Mouse (Mus musculus): ENCODE results near the gene Iqcd. TPM values are rescaled to one million over a fixed set of nuclear protein-coding genes. Genes with fewer than 3 reads are reported as not detected.

The Iqcd gene
- total RNA-seq, 2 experiments from 2014 or later = 0.15 TPM; not detected in 1

DNA sequence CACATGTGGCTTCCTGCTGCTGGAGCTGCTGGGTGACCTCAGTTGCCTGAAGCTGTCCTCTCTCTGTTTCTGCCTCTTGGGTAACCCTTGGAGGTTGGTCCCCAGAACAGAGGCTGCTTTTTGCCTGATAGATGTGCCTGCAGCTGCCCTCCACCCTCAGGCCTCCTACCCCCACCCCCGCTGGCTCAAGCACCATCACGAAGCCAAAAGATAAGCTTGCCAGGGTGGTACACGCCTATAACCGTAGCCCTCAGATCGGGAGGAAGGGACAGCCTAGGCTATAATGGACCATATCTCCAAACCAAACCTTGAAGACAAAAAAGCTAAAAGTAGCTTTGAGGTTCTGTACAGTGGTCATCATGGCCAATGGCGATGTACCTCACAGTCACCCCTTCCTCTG, 10.8 kb downstream of the Iqcd start:
- DNase-seq = no peak
- intact Hi-C loops (cut with DNase I) = no loop called here

DNA sequence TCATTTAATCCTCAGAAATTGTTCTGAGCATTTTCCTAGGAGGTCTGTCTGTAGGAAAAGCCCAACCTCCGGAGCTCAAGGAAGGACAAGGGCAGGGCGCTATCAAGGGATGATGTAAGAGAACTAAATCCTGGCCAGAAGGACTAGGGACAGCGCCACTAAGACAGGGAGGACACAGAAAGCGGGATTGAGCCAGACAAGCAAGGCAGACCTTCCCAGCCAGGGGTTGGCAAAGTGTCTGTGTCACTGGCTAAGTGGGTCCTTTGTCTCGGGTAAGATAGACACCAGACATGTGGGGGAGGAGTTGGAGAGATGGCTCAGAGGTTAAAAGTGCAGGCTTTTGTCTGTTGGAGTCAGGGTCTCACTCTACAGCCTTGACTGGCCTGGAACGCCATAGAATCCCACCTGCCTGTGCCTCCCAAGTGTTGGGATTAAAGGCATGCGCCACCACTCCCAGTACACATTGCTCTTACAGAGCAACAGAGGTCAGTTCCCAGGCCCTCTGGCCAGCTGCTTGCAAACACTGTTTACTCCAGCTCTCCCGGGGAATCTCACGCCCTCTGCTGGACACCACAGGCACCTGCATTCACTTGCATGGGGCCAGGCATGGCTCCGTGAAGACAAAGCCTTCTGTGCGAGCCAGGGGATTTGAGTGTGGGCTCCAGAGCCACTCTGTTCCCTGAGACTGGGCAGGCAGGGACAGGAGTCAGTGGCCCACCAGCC, 12.3 kb downstream of the Iqcd start:
- DNase-seq = no peak
- intact Hi-C loops (cut with DNase I) = no loop called here

DNA sequence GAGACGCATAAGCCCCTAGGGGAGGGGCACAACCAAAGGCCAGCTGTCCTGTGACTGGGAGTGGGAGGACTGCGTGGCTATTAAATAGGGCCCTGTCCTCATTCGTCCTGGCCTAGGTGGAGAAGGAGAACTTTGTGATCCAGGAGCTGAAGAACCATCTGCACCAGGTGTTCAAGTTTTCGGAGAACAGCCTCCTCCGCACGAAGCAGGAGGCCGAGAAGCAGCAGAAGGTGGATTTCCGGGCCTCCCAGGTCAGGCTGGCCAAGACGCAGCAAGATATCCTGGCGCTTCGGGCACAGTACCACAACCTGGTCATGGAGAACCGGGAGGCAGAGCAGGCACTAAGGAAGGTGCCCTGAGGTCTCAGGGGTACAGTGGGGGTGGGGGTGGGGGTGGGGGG, 13.4 kb downstream of the Iqcd start:
- no peak for DNase-seq
- intact Hi-C loops (cut with DNase I) = no loop called here

DNA sequence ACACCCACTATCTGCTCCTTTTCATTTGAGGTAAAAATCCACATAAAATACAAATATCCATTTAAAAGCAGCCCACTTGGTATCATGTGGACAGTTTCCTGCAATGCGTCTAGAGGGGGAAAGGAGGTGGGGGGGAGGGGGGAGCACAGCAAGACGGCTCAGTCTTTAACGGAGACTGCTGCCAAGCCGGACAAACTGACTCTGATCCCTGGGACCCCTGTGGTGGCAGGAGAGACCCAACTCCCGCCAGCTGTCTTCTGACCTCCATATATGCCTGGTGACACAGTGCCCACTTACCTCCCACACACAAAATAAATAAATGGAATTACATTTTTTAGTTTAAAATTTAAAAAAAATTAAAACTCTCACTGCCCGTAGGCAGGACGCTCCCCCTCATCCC, 14.7 kb downstream of the Iqcd start:
- intact Hi-C loops (cut with DNase I) = no loop called here
- no peak for DNase-seq

DNA sequence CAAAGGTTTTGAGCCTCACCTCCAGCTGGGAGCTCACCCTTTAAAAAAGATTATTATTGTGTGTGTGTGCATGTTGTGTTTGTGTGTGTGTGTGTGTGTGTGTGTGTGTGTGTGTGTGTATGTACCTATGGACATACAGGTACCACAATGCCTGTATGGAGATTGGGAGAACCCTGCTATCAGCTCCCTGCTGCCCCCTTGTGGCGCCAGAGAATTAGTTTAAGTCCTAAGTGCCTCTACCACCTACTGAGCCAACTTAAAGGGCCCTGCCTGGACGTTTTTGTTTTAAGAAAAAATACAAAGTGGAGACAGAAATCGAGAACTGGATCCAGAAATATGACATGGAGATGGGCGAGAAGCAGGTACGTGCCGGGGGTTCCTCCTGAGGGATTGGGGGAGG, 16.0 kb downstream of the Iqcd start:
- intact Hi-C loops (cut with DNase I) = loop anchor here (2.0 to 5.0 kb wide), 2 partner anchors 83 to 100 kb away; no protein-coding TSS in a partner anchor
- DNase-seq = peak; percentile 77 to 82

DNA sequence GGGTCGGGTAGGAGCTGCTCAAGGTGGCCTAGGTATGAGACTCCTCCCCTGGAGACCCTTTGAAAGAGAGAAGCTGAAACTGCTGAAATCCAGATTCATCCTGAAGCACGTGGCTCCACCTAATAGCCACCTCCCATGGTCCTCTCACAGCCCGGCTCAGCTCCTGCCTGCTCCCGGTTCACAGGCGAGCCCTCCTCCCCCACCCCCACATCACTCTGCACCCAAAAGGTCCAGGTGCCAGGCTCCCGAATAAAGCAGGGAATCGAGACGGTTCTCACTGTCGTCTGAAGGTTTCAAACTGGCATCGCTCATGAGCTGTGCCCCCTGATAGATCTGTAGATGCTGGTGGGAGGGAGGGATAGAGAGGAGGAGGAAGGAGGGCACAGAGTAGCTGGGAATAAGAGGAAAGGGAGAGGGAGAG, 16.4 kb downstream of the Iqcd start:
- no peak for DNase-seq
- intact Hi-C loops (cut with DNase I) = loop anchor here (2.0 to 5.0 kb wide), 2 partner anchors 83 to 100 kb away; no protein-coding TSS in a partner anchor

DNA sequence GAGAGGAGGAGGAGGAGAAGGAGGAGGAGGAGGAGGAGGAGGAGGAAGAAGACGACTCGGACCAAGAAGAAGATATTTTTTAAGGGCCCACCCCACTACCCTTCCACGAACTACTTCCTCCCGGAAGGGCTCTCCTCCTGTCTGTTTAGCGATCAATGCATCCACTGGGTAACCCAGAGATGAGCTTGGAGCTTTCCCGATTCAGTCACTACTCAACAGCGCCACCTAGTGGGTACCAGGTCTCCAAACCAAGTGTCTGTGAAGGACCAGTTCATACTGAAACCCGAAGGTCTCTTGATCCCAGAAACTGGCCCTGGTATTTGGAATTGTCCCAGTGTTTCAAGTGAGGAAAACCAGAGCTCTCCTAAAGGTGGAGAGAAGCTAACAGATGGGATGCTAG, 16.9 kb downstream of the Iqcd start:
- intact Hi-C loops (cut with DNase I) = loop anchor here (2.0 to 5.0 kb wide), 2 partner anchors 83 to 101 kb away; no protein-coding TSS in a partner anchor
- DNase-seq = peak; percentile 72 to 87

DNA sequence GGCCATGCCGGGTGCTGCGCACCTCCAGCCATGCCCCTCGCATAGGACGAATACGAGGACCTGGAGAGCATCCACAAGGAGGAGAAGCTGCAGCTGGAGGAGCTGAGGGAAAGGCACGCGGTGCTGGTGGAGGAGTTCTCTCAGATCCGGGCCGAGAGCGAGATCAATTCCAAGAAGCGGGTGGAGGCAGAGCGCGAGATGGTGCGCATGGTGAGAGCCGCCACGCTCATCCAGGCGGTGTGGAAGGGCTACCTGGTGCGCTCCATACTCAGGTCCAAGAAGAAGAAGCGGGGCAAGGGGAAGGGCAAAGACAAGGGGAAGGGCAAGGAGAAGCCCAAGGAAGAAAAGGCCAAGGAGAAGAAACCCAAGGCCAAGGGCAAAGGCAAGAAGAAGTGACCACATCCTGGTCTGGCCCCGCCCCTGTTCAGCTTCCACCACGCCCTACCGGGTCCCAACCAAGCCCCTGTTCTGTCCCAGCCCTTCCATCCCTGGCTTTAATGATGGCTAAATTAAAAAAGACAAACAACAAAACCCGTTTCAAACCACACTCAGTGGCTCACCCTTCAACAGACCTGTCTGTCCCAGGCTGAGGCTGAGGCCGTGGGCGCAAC, 17.9 kb downstream of the Iqcd start:
- intact Hi-C loops (cut with DNase I) = loop anchor here (5.0 kb wide), 1 partner anchor 84 kb away; no protein-coding TSS in a partner anchor
- no peak for DNase-seq

DNA sequence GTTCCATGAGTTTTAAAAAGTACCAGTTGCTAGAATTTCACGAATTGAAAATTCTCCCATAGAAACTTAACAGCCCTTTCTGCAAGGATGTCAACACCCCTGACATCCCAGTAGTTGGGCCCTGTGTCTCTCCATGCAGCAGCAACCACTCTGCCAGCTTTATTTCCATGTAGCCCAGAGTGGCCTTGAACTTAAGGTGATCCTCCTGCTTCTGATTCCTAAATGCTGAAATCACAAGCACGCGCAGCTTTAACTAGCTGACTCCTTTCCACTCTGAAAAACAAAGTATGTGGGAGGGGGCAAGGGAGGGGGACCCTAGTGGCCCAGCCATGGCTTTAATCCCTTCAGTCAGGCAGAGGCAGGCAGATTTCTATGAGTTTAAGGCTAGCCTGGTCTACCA, 18.5 kb downstream of the Iqcd start:
- intact Hi-C loops (cut with DNase I) = loop anchor here (5.0 kb wide), 1 partner anchor 85 kb away; no protein-coding TSS in a partner anchor

DNA sequence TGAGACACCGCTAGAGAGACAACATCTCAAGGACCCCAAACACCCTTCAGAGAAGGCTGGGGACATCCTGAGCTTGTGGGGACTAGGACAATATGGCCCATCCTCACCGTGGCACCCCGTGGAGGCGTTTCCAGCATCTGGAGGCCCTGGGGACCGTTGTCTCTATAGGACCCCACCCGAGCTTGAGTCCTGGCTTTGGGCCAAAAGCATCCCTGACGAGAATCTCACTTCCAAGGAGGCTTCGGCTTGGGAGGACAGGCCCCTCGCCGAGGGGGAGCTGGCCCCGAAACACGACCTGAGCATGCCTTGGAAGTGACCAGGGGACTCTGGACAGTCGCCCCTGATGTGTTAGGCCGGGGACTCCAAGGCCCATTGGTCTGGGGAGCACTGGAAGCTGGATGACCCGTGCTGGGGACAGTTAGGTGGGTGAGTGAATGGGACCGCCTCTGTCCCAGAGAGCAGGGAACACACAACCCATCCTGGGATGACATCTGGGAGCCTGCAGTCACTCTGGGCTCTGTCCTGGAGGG, 20.5 kb downstream of the Iqcd start:
- no peak for DNase-seq
- intact Hi-C loops (cut with DNase I) = loop anchor here (5.0 kb wide), 1 partner anchor 87 kb away; no protein-coding TSS in a partner anchor

More for the DNA sequence above, 18.5 kb downstream of the Iqcd start:
- DNase-seq = no peak

DNA sequence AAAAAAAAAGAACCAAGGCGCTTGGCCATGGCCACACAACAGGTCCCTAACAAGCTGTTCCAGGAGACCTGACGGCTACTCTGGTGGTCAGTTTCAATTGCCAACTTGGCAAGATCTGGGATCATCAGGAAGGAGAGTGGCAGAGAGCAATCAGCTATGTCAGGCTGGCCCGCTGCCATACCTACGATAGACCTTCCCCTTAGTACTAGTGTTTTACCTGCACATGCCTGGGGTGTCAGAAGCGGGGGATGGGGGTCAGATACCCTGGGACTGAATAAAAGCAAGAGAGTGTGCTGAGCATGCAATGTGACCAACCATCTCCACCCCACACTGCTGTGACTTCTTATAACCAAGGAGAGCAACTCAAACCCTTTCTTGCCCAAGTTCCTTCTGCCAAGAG, 22.1 kb downstream of the Iqcd start:
- intact Hi-C loops (cut with DNase I) = no loop called here
- DNase-seq = no peak

DNA sequence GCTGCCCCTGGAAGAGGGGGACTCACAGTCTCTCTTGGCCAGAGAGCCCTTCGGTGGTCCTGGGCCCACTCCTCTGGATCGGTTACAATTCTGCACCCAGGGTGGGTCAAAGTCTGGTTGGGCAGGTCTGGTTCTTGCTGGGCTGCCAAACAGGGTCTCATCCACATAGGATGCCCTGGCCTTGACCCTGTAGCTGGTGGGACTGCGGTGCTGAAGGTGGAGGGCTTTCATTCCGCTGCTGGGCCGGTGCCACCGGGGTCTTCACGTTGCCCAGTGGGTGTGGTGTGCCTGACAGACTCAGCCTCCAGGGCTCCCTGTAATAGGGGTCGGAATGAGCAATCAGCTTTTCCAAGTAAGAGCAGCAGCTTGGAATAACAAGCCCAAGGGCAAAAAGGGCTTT, 22.6 kb downstream of the Iqcd start:
- intact Hi-C loops (cut with DNase I) = no loop called here
- no peak for DNase-seq

DNA sequence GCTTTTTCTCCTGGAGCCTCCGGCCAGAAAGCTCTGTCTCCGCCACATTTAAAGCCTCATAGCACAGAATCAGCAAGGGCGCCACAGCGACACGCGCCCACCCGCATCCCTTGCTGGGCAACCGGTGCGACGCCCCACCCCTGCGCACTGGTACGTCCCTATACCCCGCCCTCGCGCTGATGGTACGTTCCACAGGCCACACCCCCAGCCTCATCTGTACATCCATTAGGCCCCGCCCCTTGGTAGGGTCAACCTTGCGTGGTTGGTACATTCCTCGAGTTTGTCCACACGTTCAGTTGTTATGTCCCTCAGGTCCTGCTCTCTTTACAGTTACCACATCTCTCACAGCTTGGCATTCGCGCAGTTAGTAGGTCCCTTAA, 23.6 kb downstream of the Iqcd start, which contains the start of the genes Rita1 and Ddx54:
TSS of gene Rita1 (minus strand) at position 148 of the 380 bp plus-strand sequence.
TSS of gene Ddx54 (plus strand) at position 298 of the 380 bp plus-strand sequence.
- intact Hi-C loops (cut with DNase I) = no loop called here

DNA sequence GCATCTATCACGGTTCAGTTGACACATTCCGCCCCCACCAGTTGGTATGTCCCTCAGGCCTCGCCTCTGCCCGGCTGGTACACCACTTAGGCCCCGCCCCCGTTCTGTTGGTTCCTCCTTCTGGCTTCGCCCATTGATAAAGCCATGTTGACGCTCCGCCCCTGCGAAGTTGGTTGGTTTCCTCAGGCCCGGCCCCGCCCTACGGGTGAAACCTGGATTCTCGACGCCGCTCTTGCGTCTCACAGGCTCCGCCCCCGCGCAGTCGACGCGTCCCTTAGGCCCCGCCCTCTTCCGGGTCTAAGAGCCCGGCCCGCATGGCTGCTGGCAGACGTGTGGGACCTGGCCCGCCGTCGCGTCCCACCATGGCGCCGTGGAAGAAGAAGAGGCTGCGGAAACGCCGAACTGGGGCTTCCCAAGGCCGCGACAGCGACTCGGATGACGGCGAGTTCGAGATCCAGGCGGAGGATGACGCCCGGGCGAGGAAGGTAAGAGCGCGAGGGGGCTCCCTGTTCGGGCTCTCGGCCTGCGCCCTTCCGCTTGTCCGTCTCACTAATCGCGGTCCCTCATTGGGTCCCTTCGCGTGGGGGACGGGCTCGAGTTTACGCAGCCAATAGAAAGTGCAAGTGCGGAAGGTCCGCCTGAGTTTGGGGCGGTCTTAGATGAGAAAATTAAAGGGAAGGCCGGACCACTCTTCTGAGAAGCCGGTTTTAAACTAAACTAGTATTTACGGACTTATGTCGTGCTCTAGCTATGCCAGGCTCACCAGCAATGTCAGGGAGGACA, 24.2 kb downstream of the Iqcd start:
- DNase-seq = peak; percentile 99 to 100

More for the DNA sequence above, 23.6 kb downstream of the Iqcd start, which contains the start of the genes Rita1 and Ddx54:
- DNase-seq = peak; percentile 95 to 98

DNA sequence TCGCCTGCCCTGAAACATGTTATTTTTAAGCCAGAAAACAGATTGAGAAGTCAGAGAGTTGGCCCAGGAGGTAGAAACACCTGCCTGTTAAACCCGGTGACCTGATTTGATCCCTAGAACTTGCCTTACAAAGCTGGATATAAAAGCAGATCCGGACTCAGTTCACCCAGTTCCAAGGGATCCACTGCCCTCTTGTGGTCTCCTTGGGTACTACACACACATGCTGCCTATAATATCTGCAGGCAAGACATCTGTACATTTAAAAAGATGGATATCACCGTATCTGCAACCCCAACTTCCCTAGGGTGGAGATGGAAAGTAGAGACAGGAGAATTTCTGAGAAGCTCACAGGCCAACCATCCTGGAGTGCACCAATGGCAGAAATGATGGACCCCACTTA, 27.1 kb downstream of the Iqcd start:
- DNase-seq = no peak
- intact Hi-C loops (cut with DNase I) = no loop called here

More for the DNA sequence above, 24.2 kb downstream of the Iqcd start:
- intact Hi-C loops (cut with DNase I) = no loop called here

DNA sequence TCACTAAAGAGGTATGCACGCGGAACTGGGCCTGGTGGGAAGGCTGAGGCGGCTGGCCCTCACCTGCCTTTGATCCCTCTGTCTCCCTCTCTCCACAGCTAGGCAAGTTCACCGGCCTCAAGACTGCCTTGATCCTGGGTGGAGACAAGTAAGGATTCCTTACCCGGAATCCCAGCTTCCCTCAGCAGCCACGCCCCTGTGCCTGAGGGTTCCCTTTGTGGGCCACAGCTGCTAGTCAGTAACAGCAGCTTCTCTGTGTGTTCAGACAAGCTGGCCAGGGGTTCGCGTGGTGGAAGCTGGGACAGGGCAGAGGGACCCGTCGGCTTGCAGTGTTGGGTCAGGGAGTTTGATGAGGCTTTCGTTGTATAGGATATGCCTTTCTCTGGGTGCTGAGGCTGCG, 30.0 kb downstream of the Iqcd start:
- intact Hi-C loops (cut with DNase I) = loop anchor here (1.0 kb wide), 1 partner anchor 55 kb away; no protein-coding TSS in a partner anchor
- no peak for DNase-seq

DNA sequence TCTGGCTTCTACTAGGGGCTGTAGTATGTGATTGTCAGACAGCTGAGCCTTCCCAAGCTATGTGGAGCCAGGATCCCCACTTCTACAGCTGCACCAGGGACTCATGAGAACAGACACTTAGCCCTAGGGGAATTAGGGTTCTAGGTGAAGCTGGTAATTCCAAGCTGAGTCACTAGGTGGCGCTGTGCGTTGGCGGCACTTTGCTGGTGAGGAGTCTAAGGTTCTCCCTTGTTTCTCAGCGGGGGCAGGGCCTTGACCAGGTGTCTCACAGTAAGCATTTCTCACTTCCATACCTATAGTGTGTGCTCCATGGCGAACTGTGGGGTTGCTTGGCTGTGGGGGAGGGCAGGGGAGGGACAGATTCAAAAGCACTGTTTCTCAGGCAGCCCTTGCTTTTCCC, 30.4 kb downstream of the Iqcd start:
- intact Hi-C loops (cut with DNase I) = loop anchor here (1.0 kb wide), 1 partner anchor 54 kb away; no protein-coding TSS in a partner anchor
- no peak for DNase-seq

DNA sequence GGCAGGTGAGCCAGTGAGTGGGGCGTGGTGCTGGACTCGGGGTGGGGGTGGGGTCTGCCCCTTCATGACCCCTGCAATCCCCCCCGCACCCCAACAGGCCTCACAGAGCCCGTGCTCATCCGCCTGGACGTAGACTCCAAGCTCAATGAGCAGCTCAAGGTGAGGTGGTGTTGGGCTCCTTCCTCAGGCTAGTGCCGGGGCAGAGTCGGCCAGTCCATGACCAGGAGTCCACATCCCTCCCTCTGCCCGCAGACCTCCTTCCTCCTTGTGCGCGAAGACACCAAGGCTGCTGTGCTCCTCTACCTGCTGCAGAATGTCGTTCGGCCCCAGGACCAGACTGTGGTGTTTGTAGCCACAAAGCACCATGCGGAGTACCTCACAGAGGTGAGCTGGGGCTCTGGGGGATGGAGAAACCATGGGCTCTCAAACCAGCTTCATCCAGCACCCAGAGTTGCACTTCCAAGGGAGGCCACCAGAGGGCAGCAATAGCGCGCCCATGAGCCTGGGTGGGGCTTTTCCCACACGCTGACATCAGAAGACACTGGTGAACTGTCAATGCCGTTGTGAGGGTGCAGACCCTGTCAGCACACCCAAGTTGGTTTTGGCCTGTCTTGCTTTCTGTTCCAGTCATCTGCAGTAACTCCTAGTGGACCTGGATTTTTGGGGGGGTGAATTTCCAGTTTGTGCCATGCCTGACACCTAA, 31.7 kb downstream of the Iqcd start:
- intact Hi-C loops (cut with DNase I) = loop anchor here (1.0 kb wide), 1 partner anchor 95 kb away; no protein-coding TSS in a partner anchor
- DNase-seq = peak; percentile 75 to 79

DNA sequence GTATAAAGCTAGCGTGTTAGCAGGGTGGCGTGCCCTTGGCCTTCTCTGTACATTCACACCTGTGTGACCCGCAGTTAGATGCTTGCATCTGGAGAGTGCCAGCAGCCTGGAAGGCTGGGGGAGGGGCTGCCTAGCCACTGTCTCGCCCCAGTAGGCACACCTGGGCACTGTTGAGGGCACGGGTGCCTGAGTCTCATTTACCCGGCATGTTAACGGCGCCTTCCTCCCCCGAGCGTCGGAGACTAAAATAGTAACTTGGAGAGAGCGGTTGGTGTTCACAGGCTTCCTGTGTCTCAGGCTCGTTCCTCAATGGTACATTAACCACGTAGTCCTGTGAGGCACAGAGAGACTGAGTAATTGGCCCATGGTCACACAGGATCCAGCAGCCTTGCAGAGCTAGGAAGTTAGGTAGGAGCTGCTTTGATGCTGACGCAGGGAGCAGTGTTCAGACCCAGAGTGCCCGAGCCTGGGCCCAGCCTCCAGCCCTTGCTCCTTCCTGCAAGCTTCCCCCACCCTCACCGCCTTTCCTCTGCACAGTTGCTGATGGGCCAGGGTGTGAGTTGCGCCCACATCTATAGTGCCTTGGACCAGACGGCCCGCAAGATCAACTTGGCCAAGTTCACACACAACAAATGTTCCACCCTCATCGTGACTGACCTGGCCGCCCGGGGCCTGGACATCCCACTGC, 32.4 kb downstream of the Iqcd start:
- intact Hi-C loops (cut with DNase I) = loop anchor here (1.0 kb wide), 1 partner anchor 94 kb away; no protein-coding TSS in a partner anchor
- no peak for DNase-seq

Data from gastrocnemius, postnatal 36 days (tissue).